Mouse (Mus musculus): Measurements from ENCODE around the gene Fgd3. TPM values are rescaled to one million over a fixed set of nuclear protein-coding genes. Genes with fewer than 3 reads are reported as not detected.

The Fgd3 gene
- polyA plus RNA-seq, 1 experiment = 2.6 TPM

- no peak for DNase-seq (ENCODE audit: low read depth)
Measured at GRCm38 (mm10) chr13:49216220-49216552, 103.9 kb downstream of the Fgd3 start.

- DNase-seq (ENCODE audit: low read depth) = peak; percentile 40
Measured at GRCm38 (mm10) chr13:49215504-49216219, 104.4 kb downstream of the Fgd3 start, which contains the start of gene Card19. Gene Card19 (minus strand): TSS chr13:49216037.

DNA sequence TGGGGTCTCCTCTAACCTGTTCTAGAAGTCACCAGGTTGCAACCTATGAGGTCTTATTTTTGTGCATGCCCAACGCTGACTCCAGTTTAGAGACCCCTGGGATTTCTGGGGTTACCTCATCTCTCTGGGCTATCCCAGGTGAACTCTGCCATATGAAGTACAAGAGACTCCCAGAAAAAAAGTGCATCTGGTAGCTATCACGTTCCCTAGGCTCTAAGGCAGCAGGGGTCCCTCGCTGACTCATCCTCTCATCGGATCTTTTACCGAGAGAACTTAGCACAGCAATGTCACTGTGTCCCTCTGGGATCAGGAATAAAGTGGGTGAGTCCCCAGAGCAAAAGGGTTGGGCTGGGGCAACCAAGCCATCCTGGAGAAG is 105.0 kb downstream of the Fgd3 start:
- DNase-seq (ENCODE audit: low read depth) = no peak

DNA sequence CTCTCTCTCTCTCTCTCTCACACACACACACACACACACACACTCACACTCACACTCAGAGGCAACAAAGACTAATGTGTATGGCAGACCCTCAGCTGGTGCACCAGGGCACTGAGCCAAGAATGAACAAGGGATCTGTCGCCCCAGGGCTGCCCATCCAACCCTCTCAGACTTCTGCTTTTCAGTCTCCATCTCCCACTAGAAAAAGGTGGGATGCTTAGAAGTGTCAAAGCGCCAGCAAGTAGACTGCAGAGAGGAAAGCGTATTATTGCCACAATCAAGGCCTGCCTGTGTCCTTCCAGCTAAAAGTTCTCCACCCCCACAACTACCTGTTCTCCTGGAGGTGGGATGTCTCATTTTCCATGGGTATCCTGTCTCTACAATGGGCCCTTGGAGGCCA is 105.7 kb downstream of the Fgd3 start:
- DNase-seq (ENCODE audit: low read depth) = no peak

DNA sequence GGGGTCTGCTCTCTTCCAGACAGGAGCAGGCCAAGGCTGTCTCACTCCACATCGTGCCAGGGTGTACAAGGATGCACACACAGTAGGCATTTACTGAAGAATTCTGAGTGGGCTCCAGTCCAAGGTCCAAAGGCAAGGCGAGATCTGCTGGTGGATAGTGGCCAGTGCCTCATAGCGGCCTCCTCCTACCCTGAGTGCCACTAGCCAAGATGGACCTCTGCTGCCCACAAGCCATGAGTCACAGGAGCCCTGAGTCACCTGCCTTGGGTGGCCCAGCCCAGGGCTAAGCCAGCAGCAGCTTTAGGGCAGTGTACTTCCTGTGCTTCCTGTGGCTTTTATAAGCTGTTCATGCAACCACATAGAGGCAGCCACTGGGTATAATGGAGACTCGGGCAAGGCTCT is 106.6 kb downstream of the Fgd3 start:
- DNase-seq (ENCODE audit: low read depth) = no peak

DNA sequence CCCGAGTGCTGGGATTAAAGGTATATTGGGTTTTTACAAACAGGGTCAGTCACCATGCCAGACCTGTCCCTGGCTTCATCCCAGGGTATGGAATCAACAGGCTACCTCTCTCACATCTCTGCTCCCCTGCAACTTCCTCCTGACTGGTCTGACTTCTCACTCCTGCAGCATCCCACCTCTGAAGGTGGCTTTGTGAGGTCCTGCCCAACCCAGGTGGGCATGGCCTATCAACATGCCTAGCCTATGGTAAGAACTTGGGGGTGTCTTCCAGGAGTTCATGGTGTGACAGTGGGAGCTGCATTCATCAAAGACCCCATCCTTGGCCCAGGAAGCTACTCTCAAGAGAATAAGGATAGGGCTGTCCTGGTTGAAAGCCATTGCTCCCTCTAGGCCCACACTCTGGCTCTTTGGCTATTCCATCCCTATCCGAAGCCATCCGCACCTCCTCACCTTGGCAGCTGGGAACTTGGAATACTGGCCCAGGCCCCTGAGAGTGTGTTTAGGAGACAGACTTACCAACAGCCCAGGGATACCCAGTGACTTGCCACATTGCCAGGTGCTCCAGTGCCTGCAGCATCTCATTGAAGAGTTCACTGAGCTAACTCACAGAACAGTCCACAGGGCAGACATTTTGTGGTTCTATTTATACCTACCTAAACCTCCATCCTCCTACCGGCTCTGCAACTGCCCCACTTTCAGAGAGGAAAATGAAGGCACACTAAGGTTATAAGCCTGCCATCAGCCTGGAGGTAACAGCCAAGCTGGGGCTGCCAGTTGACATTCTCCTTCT is 107.2 kb downstream of the Fgd3 start:
- no peak for DNase-seq (ENCODE audit: low read depth)

Other genes starting within 250 kb of the Fgd3 start
- gene Wnk2, start 172.3 kb downstream of the Fgd3 start, polyA plus RNA-seq (2012; rRNA removed) = 13.4 and 21.2 TPM in 2 replicates
- gene Ninj1, start 132.8 kb downstream of the Fgd3 start, polyA plus RNA-seq (2012; rRNA removed) = 121 and 145 TPM in 2 replicates
- gene Card19, start 104.3 kb downstream of the Fgd3 start, polyA plus RNA-seq (2012; rRNA removed) = 107 and 108 TPM in 2 replicates
- gene Susd3, start 71.6 kb downstream of the Fgd3 start, polyA plus RNA-seq (2012; rRNA removed) = 7.7 and 7.8 TPM in 2 replicates
- 26.2 and 31.4 TPM in 2 replicates for gene Bicd2, start 21.3 kb upstream of the Fgd3 start, polyA plus RNA-seq (2012; rRNA removed)
- 11.0 and 13.2 TPM in 2 replicates for gene Ippk, start 100.9 kb upstream of the Fgd3 start, polyA plus RNA-seq (2012; rRNA removed)
- gene Tes3-ps, start 173.0 kb upstream of the Fgd3 start, polyA plus RNA-seq (2012; rRNA removed) = not detected in 2 replicates
- gene Ecm2, start 184.5 kb upstream of the Fgd3 start, polyA plus RNA-seq (2012; rRNA removed) = 3.9 and 4.3 TPM in 2 replicates
- 4.6 and 5.0 TPM in 2 replicates for gene Aspn, start 224.1 kb upstream of the Fgd3 start, polyA plus RNA-seq (2012; rRNA removed)